10 mouse cellular contexts compared by ENCODE assay signal in genomic region chr15:27925004-27925635, GRCm38 (mm10).
DNase-seq lines count a peak whose midpoint lies in the region; ATAC-seq and TF ChIP-seq lines count a peak whose summit lies in the region.
"Had no signal": no experiment of that assay in that cellular context is flagged by ENCODE, and none has a peak within 500 bp of the region (broad histone marks: within the 10 kb centered on the region; RNA-seq: fewer than 3 reads in every experiment).

No protein-coding gene starts in this region.

- no peak overlapping the region for H3K9ac ChIP-seq in heart, postnatal 0 days (replicated peaks; ENCODE audit: low read depth, low read length)
- H3K9ac ChIP-seq in midbrain, embryonic 11.5 days (ENCODE audit: low read length): no peak overlapping the region
- H3K9ac ChIP-seq: intestine, embryonic 15.5 days had no signal

- TF ChIP-seq CTCF in heart, postnatal 0 days (IDR thresholded peaks at IDR 0.05; ENCODE audit: low read depth): no peak

- 44% methylated on average over 15 of the region's 15 CpGs for WGBS in heart, postnatal 0 days
- 27% methylated on average over 15 of the region's 15 CpGs for WGBS in midbrain, embryonic 11.5 days

- H3K4me3 ChIP-seq in heart, postnatal 0 days (ENCODE audit: low read depth, low read length): no peak overlapping the region
- no peak overlapping the region for H3K4me3 ChIP-seq in brown adipose tissue, adult 24 weeks (ENCODE audit: insufficient read depth, low read depth, low read length)
- no peak overlapping the region for H3K4me3 ChIP-seq in midbrain, embryonic 11.5 days (ENCODE audit: low read depth, low read length)
- H3K4me3 ChIP-seq: intestine, embryonic 15.5 days; left cerebral cortex, adult 2 months had no signal

- peak overlapping the region; percentile 51 for H3K27ac ChIP-seq in heart, postnatal 0 days (ENCODE audit: low read depth)
- H3K27ac ChIP-seq in brown adipose tissue, adult 24 weeks (replicated peaks; ENCODE audit: low read depth, low read length): peak overlapping the region; percentile 46
- no peak overlapping the region for H3K27ac ChIP-seq in midbrain, embryonic 11.5 days (ENCODE audit: low read depth, low read length)
- H3K27ac ChIP-seq: intestine, embryonic 15.5 days; left cerebral cortex, adult 2 months had no signal

- DNase-seq in cerebellum, adult 11-12 months: peak; percentile 53
- no peak for DNase-seq in cerebellum, adult 9-10 months
- DNase-seq in heart, postnatal 0 days (ENCODE audit: low spot score): no peak
- no peak for DNase-seq in heart, adult 8-10 months (ENCODE audit: low spot score)
- DNase-seq in midbrain, embryonic 11.5 days (ENCODE audit: low spot score, missing footprints): no peak
- DNase-seq in urinary bladder, postnatal 10 days (ENCODE audit: low spot score): no peak
- DNase-seq in Muller cell, postnatal 12 days (ENCODE audit: inconsistent ontology term): no peak

- TF ChIP-seq EP300 in heart, postnatal 0 days (IDR thresholded peaks at IDR 0.05; ENCODE audit: low read depth): no peak

- H3K9me3 ChIP-seq in heart, postnatal 0 days (replicated peaks; ENCODE audit: control insufficient read depth, low read length): no peaks in the 10 kb centered on the region
- no peaks in the 10 kb centered on the region for H3K9me3 ChIP-seq in midbrain, embryonic 11.5 days (ENCODE audit: control insufficient read depth, low read length)
- H3K9me3 ChIP-seq: intestine, embryonic 15.5 days had no signal

- H3K36me3 ChIP-seq in heart, postnatal 0 days (replicated peaks; ENCODE audit: control insufficient read depth, insufficient read depth, low read length): no peaks in the 10 kb centered on the region
- no peaks in the 10 kb centered on the region for H3K36me3 ChIP-seq in midbrain, embryonic 11.5 days (ENCODE audit: control insufficient read depth, insufficient read depth, low read length)
- H3K36me3 ChIP-seq: intestine, embryonic 15.5 days had no signal

- no peak for ATAC-seq in heart, postnatal 0 days (ENCODE audit: insufficient read depth, low read depth)
- ATAC-seq in midbrain, embryonic 11.5 days (ENCODE audit: low FRiP score): no peak
- ATAC-seq: intestine, embryonic 15.5 days had no signal

- H3K4me2 ChIP-seq in heart, postnatal 0 days (ENCODE audit: low read depth, low read length): no peak overlapping the region
- H3K4me2 ChIP-seq in midbrain, embryonic 11.5 days: 0 out of 2 replicates have a peak overlapping the region, but pooled peaks have one; percentile 6
- H3K4me2 ChIP-seq: intestine, embryonic 15.5 days had no signal

- H3K27me3 ChIP-seq in heart, postnatal 0 days (ENCODE audit: control insufficient read depth, insufficient read depth, low read length): no peaks in the 10 kb centered on the region
- no peaks in the 10 kb centered on the region for H3K27me3 ChIP-seq in midbrain, embryonic 11.5 days (ENCODE audit: control insufficient read depth, insufficient read depth, low read length)
- H3K27me3 ChIP-seq: intestine, embryonic 15.5 days had no signal

- peaks cover 18% of the 10 kb centered on the region for H3K4me1 ChIP-seq in heart, postnatal 0 days (ENCODE audit: control insufficient read depth, insufficient read depth)
- peaks cover 19% of the 10 kb centered on the region for H3K4me1 ChIP-seq in brown adipose tissue, adult 24 weeks (ENCODE audit: control insufficient read depth, insufficient read depth, insufficient read length, low read length)
- H3K4me1 ChIP-seq in midbrain, embryonic 11.5 days (ENCODE audit: control insufficient read depth, insufficient read depth, low read length): peaks cover 38% of the 10 kb centered on the region
